In the genomic region with DNA sequence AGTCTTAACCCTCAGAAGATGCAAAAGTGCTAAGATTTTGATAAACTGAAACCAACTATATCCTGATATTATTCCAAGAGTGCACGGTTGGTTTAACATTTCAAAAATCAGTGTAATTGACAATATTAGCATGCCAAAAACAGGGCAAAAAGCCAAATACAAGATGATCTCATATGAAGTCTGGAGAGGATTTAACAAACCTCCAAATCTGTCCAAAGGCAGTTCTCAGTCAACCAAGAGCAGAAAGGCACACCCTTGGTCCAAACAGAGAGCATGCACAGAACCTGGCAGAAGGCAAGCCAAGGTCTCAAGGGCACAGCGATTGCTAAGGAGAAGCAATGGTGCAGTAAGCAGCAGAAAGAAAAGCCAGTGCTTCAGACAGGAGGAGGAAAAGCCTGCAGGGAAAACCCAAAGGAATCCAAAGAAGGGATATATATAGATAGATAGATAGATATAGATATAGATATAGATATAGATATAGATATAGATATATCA, we compare ENCODE assay signal across 22 mouse cellular contexts.
DNase-seq lines count a peak whose midpoint lies in the region; ATAC-seq and TF ChIP-seq lines count a peak whose summit lies in the region.
"Had no signal": no experiment of that assay in that cellular context is flagged by ENCODE, and none has a peak within 500 bp of the region (broad histone marks: within the 10 kb centered on the region; RNA-seq: fewer than 3 reads in every experiment).

No protein-coding gene starts in this region.

- no peaks in the 10 kb centered on the region for H3K36me3 ChIP-seq in kidney, adult 2 months (ENCODE audit: control insufficient read depth, insufficient read depth, low read length)
- no peaks in the 10 kb centered on the region for H3K36me3 ChIP-seq in intestine, embryonic 16.5 days (ENCODE audit: control insufficient read depth, insufficient read depth, low read length)
- H3K36me3 ChIP-seq: embryonic facial prominence, embryonic 13.5 days; forebrain, embryonic 12.5 days; heart, embryonic 13.5 days; hindbrain, embryonic 12.5 days had no signal

- H3K27ac ChIP-seq in kidney, adult 2 months (ENCODE audit: insufficient read depth, low read depth, low read length): no peak overlapping the region
- no peak overlapping the region for H3K27ac ChIP-seq in intestine, embryonic 16.5 days (ENCODE audit: low read length)
- H3K27ac ChIP-seq: embryonic facial prominence, embryonic 13.5 days; forebrain, embryonic 12.5 days; heart, adult 2 months; heart, embryonic 13.5 days; hindbrain, embryonic 12.5 days had no signal

- TF ChIP-seq POLR2A in kidney, adult 2 months (IDR thresholded peaks at IDR 0.05; ENCODE audit: low read depth, low read length): no peak

- H3K4me2 ChIP-seq in intestine, embryonic 16.5 days (ENCODE audit: low read depth, low read length): no peak overlapping the region
- H3K4me2 ChIP-seq: embryonic facial prominence, embryonic 13.5 days; forebrain, embryonic 12.5 days; heart, embryonic 13.5 days; hindbrain, embryonic 12.5 days had no signal

- no peak for ATAC-seq in intestine, embryonic 16.5 days
- ATAC-seq: forebrain, embryonic 16.5 days; hindbrain, embryonic 16.5 days; inflammation-experienced regulatory T-cells, adult 6 months had no signal

- intact Hi-C loops in gastrocnemius, postnatal 36 days (cut with DNase I): no loop called here

- H3K4me1 ChIP-seq in kidney, adult 2 months (ENCODE audit: control insufficient read depth, insufficient read depth, low read length): no peaks in the 10 kb centered on the region
- no peaks in the 10 kb centered on the region for H3K4me1 ChIP-seq in intestine, embryonic 16.5 days (ENCODE audit: control insufficient read depth, insufficient read depth, low read length)
- H3K4me1 ChIP-seq: embryonic facial prominence, embryonic 13.5 days; forebrain, embryonic 12.5 days; heart, embryonic 13.5 days; hindbrain, embryonic 12.5 days had no signal

- DNase-seq in adrenal gland, adult 2 months: peak; percentile 41
- DNase-seq in adrenal gland, postnatal 4 days (ENCODE audit: low spot score in 2 of 2): no peak
- DNase-seq in gastrocnemius, adult 18-20 months (ENCODE audit: low spot score): peak; percentile 24
- DNase-seq in gastrocnemius, postnatal 36 days: no peak
- DNase-seq in kidney, adult 2 months: peak; percentile 11
- no peak for DNase-seq in kidney, postnatal 36 days
- DNase-seq in adrenal gland, postnatal 36 days: peak; percentile 10 to 25
- DNase-seq: cerebellum, adult 11 months; cerebellum, adult 9-10 months; cerebellum, postnatal 36 days; heart, postnatal 4 days; kidney, adult 11 months had no signal

- no peak overlapping the region for H3K9ac ChIP-seq in intestine, embryonic 16.5 days (ENCODE audit: low read depth, low read length)
- H3K9ac ChIP-seq: embryonic facial prominence, embryonic 13.5 days; forebrain, embryonic 12.5 days; heart, embryonic 13.5 days; hindbrain, embryonic 12.5 days had no signal

- no peak for TF ChIP-seq CTCF in kidney, adult 2 months (conservative IDR thresholded peaks at IDR 0.05; ENCODE audit: insufficient read depth, insufficient read length, low read depth, low read length)

- H3K27me3 ChIP-seq in kidney, adult 2 months (replicated peaks; ENCODE audit: control insufficient read depth, insufficient read depth, low read length): no peaks in the 10 kb centered on the region; the same call in 1 of the 2 replicates
- H3K27me3 ChIP-seq in intestine, embryonic 16.5 days (replicated peaks; ENCODE audit: control insufficient read depth, insufficient read depth, low read length): no peaks in the 10 kb centered on the region
- H3K27me3 ChIP-seq: CH12.LX; embryonic facial prominence, embryonic 13.5 days; forebrain, embryonic 12.5 days; heart, embryonic 13.5 days; hindbrain, embryonic 12.5 days had no signal

- 62% methylated on average over 2 of the region's 2 CpGs for WGBS in kidney, adult 2 months
- 89% methylated on average over 2 of the region's 2 CpGs for WGBS in intestine, embryonic 16.5 days

- no peak overlapping the region for H3K4me3 ChIP-seq in kidney, adult 2 months (ENCODE audit: insufficient read depth, low read depth, low read length)
- no peak overlapping the region for H3K4me3 ChIP-seq in intestine, embryonic 16.5 days (ENCODE audit: low read length)
- H3K4me3 ChIP-seq: embryonic facial prominence, embryonic 13.5 days; forebrain, embryonic 12.5 days; heart, adult 2 months; heart, embryonic 13.5 days; hindbrain, embryonic 12.5 days had no signal

- no peaks in the 10 kb centered on the region for H3K9me3 ChIP-seq in intestine, embryonic 16.5 days (ENCODE audit: control insufficient read depth, low read length)
- H3K9me3 ChIP-seq: embryonic facial prominence, embryonic 13.5 days; forebrain, embryonic 12.5 days; heart, embryonic 13.5 days; hindbrain, embryonic 12.5 days had no signal

Comparison
In these comparisons a context has a peak if more than half of its experiments do, and no peak if none do; other contexts are left out.
1. DNase-seq: peak in adrenal gland, adult 2 months (single experiment), gastrocnemius, adult 18-20 months (single experiment), kidney, adult 2 months (single experiment) and adrenal gland, postnatal 36 days (2 of 2); none in adrenal gland, postnatal 4 days (0 of 2), gastrocnemius, postnatal 36 days (0 of 2) and kidney, postnatal 36 days (0 of 2).